Mouse (Mus musculus): ENCODE measurements at regions not wholly inside any gene's neighbourhood (a gene's known extent, or its start where the extent isn't known, plus 50 kb on each side); places are given as distances from the start of the nearest gene placed in this dataset.

GRCm38 (mm10) chr6:109682360-109682759 is 853.9 kb downstream of the Edem1 start:
- Histone ChIP-seq H3K4me3 (no peak overlapping the region), H3K27ac (no peak overlapping the region)
- intact Hi-C loops (cut with DNase I) = no loop called here
- no peak for DNase-seq (ENCODE audit: extremely low spot score in 1 of 2, low spot score in 2 of 2)
- no peak for TF ChIP-seq CTCF (IDR thresholded peaks at IDR 0.05)

DNA sequence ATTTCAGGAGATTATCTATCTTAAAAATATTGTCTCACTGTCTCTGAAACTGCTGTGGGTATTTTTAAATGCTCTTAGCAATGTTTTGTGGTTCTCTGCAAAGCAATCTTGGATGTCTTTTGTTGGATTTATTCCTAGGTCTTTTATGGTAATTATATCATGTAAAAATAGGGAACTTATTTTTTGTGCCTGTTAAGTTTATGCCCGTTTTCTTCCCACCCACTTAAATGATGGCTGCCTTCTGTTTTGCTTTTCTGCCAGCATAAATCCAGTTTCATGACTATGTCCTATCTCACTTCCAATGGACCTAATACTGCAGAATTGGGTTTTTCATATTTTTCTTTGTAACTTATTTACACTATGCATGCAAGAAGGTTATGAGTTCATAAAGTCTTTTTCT is 901.6 kb downstream of the Edem1 start:
- DNase-seq (ENCODE audit: extremely low spot score in 1 of 2, low spot score in 2 of 2) = no peak
- intact Hi-C loops (cut with DNase I) = no loop called here
- H3K4me3 ChIP-seq = no peak overlapping the region

GRCm38 (mm10) chr6:109740686-109741085 is 904.7 kb upstream of the Grm7 start:
- no peak for TF ChIP-seq CTCF (IDR thresholded peaks at IDR 0.05)
- no peak overlapping the region for H3K27ac ChIP-seq
- DNase-seq (ENCODE audit: extremely low spot score in 1 of 2, low spot score in 2 of 2) = no peak
- intact Hi-C loops (cut with DNase I) = loop anchor here (2.0 to 5.0 kb wide), 3 partner anchors 122 to 798 kb away; no protein-coding TSS in a partner anchor
- H3K4me3 ChIP-seq = no peak overlapping the region

More for the DNA sequence above, 901.6 kb downstream of the Edem1 start:
- H3K27ac ChIP-seq = no peak overlapping the region
- no peak for TF ChIP-seq CTCF (IDR thresholded peaks at IDR 0.05)

Measured in left cerebral cortex, adult 2 months (tissue).